Mouse (Mus musculus) kidney, adult 2 months (tissue): ENCODE measurements at regions not wholly inside any gene's neighbourhood (a gene's known extent, or its start where the extent isn't known, plus 50 kb on each side); places are given as distances from the start of the nearest gene placed in this dataset.

Source experiments
- CTCF ChIP-seq: fragments of 200-500 bp; conservative IDR thresholded peaks from 2 replicates; pipeline ENCODE4 v1.5.1; 2011; ENCODE audit warnings: low read depth, mild to moderate bottlenecking, control low read depth, low read length, moderate library complexity, mixed read lengths; ENCODE audit not compliant: insufficient read depth, insufficient read length
- POLR2A ChIP-seq: fragments of 200-500 bp; IDR thresholded peaks from one replicate; pipeline ENCODE4 v1.6.1; 2011; ENCODE audit warnings: low read depth, low read length, control low read depth

DNA sequence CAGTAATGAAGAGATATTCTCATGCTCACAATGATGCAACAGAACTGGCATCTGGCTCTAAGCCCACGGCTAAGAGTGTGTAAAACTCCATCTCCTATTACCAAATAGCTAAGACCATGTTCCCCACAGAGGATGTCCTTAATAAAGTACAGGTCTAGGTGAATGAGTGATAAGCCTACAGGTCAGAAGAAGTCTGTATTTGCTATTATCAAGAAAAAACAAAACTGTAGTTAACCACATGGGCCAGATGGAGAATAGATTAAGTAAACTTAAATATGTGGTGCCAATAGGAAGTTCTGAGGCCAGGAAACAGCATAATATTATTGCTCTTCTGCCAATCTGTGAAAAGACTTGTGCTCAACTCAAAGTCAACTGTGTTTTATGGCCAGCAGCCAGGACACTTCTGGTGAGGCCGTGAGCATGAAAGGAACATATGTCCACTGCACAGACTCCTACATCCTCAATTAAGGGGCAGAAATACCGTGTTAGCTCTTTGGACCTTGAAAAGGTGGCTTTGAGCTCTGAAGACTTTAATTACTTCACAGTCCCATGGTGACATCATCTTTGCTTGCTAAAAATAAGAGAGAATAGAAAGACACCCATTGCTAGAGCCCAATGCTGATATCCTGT is 549.1 kb upstream of the Dmac1 start:
- TF ChIP-seq CTCF, result no peak
- no peak for TF ChIP-seq POLR2A
